Mouse (Mus musculus) C2C12 (cell line): ENCODE measurements at regions not wholly inside any gene's neighbourhood (a gene's known extent, or its start where the extent isn't known, plus 50 kb on each side); places are given as distances from the start of the nearest gene placed in this dataset.
"Not testable (repeated sequence)": the region's sequence is repeated elsewhere in the genome, so short reads cannot be mapped to it uniquely, and the experiment has no call there.

Experiments used
- H3K27me3 ChIP-seq: one replicate; pipeline ENCODE4 v1.6.1; 2011; ENCODE audit not compliant: control insufficient read depth, insufficient read depth, insufficient read length
- H3K36me3 ChIP-seq: one replicate; pipeline ENCODE4 v1.6.1; 2011; ENCODE audit not compliant: control insufficient read depth, insufficient read depth
- H3K4me3 ChIP-seq: one replicate; pipeline ENCODE4 v1.5.1; 2011; ENCODE audit warnings: mild to moderate bottlenecking, control low read depth; ENCODE audit not compliant: poor library complexity, insufficient read depth, severe bottlenecking
- H3K79me2 ChIP-seq: one replicate; pipeline ENCODE4 v1.6.1; 2011; ENCODE audit not compliant: control insufficient read depth, insufficient read depth
- H3K79me3 ChIP-seq: one replicate; pipeline ENCODE4 v1.6.1; 2011; ENCODE audit warnings: low read depth, control low read depth
- H3ac ChIP-seq: one replicate; pipeline ENCODE3; 2011; ENCODE audit warnings: low read depth; ENCODE audit not compliant: control insufficient read depth, insufficient read length
- CEBPB ChIP-seq: IDR thresholded peaks from one replicate; pipeline ENCODE4 v1.6.1; 2011; ENCODE audit warnings: low read depth, mild to moderate bottlenecking, control low read depth, moderate library complexity
- CTCF ChIP-seq: IDR thresholded peaks from one replicate; pipeline ENCODE4 v1.5.1; 2011; ENCODE audit not compliant: control insufficient read depth, insufficient read depth, insufficient read length
- FOSL1 ChIP-seq: IDR thresholded peaks from one replicate; pipeline ENCODE4 v1.8.0; 2011; ENCODE audit warnings: mild to moderate bottlenecking, low read length; ENCODE audit not compliant: poor library complexity, insufficient read depth, severe bottlenecking
- MAX ChIP-seq: IDR thresholded peaks from one replicate; pipeline ENCODE4 v1.6.1; 2011; ENCODE audit warnings: mild to moderate bottlenecking, control low read depth
- MYOD1 ChIP-seq: IDR thresholded peaks from one replicate; pipeline ENCODE4 v1.6.1; 2011; ENCODE audit warnings: low read depth; ENCODE audit not compliant: control insufficient read depth, insufficient read length
- MYOG ChIP-seq: IDR thresholded peaks from one replicate; pipeline ENCODE4 v1.6.1; 2011; ENCODE audit not compliant: control insufficient read depth, insufficient read length; ENCODE audit errors: extremely low read depth
- USF1 ChIP-seq: IDR thresholded peaks from one replicate; pipeline ENCODE4 v1.6.1; 2011; ENCODE audit warnings: low read depth, mild to moderate bottlenecking, control low read depth, moderate library complexity

DNA sequence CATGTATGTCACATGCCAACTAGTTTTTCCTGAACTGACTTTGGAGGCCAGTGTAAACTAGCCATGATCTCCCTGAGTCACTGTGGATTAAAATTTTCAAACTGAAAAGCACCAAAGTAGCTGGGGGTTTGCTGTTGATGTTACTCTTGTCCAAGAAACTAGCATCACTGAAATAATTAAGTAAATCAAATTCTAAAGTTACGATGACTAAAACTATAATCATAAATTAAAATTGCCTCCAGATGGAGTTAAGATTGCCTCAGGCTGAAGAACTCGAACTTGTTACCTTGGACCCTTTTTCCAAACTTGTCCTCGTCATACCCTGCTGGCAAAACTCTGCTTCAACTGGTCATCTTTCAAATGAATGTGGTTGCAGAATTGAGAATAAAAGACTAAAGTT is 93.7 kb upstream of the Ptgfr start:
- H3K27me3 ChIP-seq, result no peaks in the 10 kb centered on the region
- TF ChIP-seq CTCF, result no peak
- no peak for TF ChIP-seq CEBPB
- no peak for TF ChIP-seq MYOG
- no peak for TF ChIP-seq FOSL1
- no peak for TF ChIP-seq MYOD1
- no peak for TF ChIP-seq MAX
- no peak for TF ChIP-seq USF1
- H3K36me3 ChIP-seq, result no peaks in the 10 kb centered on the region
- H3K79me2 ChIP-seq, result no peaks in the 10 kb centered on the region
- H3ac ChIP-seq, result no peak overlapping the region
- H3K79me3 ChIP-seq, result no peaks in the 10 kb centered on the region
- H3K4me3 ChIP-seq, result no peak overlapping the region

DNA sequence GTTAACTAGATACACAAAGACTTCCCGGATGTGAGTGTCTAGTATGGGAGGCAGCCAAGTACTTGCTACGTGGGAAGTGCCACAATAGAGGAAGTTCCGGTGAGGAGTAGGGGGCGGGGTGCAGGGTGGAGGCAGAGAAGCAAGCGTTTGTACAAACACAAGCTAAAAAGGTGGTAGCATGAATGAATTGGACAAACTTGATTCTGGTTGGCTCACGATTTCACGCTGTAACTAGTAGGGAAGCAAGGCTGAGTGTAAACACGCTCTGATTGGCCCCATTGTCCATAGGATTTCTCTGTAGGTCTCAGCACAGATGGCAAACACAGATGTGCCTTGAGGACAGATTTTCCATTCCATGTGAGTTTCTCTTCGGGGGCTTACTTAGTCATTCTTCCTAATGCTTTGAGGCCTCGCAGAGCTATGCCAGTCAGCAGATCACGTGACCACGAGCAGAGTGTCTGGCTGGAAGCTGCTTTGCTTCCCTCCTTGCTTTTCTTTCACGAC is 76.6 kb upstream of the Ptgfr start:
- H3K79me3 ChIP-seq, result no peaks in the 10 kb centered on the region
- TF ChIP-seq MAX, result no peak
- TF ChIP-seq USF1, result peak; percentile 71
- no peak for TF ChIP-seq MYOD1
- H3ac ChIP-seq, result no peak overlapping the region
- no peaks in the 10 kb centered on the region for H3K79me2 ChIP-seq
- no peak overlapping the region for H3K4me3 ChIP-seq
- H3K36me3 ChIP-seq, result no peaks in the 10 kb centered on the region
- H3K27me3 ChIP-seq, result no peaks in the 10 kb centered on the region

DNA sequence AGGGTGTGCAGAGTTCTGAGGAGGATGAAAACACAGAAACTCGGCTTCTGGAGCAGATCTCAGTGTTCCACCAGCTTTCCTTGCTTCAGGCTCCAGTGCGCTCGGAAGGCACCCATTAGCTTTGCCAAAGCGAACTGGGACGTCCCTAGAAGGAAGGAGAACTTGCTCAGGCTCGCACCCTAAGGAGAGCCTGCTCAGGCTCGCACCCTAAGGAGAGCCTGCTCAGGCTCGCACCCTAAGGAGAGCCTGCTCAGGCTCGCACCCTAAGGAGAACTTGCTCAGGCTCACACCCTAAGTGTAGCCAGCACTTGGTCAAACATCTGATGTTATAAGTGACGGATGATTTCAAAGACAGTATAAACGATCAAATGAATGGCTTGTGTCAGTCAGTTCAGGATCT is 74.9 kb upstream of the Ptgfr start:
- not testable (repeated sequence) for H3K36me3 ChIP-seq, H3ac ChIP-seq, H3K4me3 ChIP-seq, H3K79me2 ChIP-seq, H3K27me3 ChIP-seq, H3K79me3 ChIP-seq

DNA sequence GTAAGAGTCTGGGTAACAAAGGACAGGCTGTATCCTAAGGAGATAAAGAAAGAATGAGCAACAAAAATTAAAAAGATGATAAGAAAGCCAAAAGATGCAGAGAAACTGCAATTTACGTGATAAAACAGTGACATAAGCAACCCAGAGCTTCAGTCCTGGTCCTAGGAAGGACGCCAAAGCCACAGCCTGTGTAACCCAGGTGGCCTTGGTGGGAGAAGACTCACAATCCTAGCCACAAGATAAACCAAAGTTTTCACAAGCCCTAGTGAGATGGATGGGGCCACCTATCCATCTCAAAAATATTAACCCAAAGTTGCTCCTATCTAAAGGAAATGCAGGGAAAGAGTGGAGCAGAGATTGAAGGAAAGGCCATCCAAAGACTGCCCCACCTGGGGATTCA is 73.4 kb upstream of the Ptgfr start:
- Histone ChIP-seq H3K27me3 (no peaks in the 10 kb centered on the region), H3K79me2 (no peaks in the 10 kb centered on the region), H3K4me3 (no peak overlapping the region), H3K36me3 (no peaks in the 10 kb centered on the region), H3ac (no peak overlapping the region), H3K79me3 (no peaks in the 10 kb centered on the region)
- no peak for TF ChIP-seq MYOG
- no peak for TF ChIP-seq MAX
- no peak for TF ChIP-seq CTCF
- no peak for TF ChIP-seq FOSL1
- no peak for TF ChIP-seq CEBPB
- no peak for TF ChIP-seq MYOD1
- TF ChIP-seq USF1, result no peak

DNA sequence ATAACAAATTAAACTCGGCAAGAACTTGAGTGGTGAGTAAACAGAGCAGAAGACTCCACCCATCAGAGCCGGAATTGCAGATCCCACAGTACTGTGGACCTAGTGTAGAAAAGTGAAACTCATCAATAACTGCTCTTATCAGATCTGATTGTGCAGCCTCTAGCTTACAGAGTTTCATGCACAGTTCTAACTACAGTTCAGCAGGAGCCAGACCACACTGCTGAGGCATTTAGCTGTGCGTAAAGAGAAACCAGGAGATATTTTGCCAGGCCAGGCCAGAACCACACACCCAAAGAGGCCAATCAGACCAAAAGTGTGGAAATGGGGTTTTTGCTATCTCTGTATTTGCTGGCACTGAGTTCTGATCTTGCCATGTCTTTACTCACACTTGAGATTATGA is 71.9 kb upstream of the Ptgfr start:
- H3K4me3 ChIP-seq, result no peak overlapping the region
- no peaks in the 10 kb centered on the region for H3K36me3 ChIP-seq
- no peaks in the 10 kb centered on the region for H3K79me3 ChIP-seq
- TF ChIP-seq MYOG (no peak), FOSL1 (no peak), USF1 (no peak), CEBPB (no peak), MAX (no peak), MYOD1 (no peak), CTCF (no peak)
- H3K79me2 ChIP-seq, result no peaks in the 10 kb centered on the region
- no peak overlapping the region for H3ac ChIP-seq
- H3K27me3 ChIP-seq, result no peaks in the 10 kb centered on the region

DNA sequence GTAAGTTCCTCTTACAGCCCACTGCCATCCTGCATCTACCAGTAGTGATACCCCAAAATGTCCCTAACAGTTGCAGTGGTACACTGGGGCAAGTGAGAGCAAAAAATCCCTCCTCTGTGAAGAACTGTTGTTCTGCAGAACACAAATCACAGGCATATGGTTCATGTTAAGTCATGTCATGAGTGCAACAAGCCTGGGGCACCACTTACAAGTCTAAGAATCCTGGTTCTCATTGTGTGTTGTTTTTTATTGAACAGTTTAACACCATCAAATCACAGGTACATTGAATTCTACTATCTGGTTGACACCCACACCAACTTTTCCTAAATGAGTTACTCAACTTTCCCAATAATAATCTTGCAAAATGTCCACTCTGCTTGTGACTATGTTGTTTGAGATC is 71.5 kb upstream of the Ptgfr start:
- no peaks in the 10 kb centered on the region for H3K79me3 ChIP-seq
- H3K36me3 ChIP-seq, result no peaks in the 10 kb centered on the region
- no peaks in the 10 kb centered on the region for H3K79me2 ChIP-seq
- no peak overlapping the region for H3K4me3 ChIP-seq
- H3K27me3 ChIP-seq, result no peaks in the 10 kb centered on the region
- TF ChIP-seq USF1, result no peak
- no peak for TF ChIP-seq MAX
- no peak for TF ChIP-seq CEBPB
- no peak for TF ChIP-seq CTCF
- TF ChIP-seq MYOG, result no peak
- TF ChIP-seq MYOD1, result no peak
- no peak for TF ChIP-seq FOSL1
- H3ac ChIP-seq, result no peak overlapping the region
